Mouse (Mus musculus) C2C12 (cell line): ENCODE measurements around the gene Tpcn1.

Experiments used
- CTCF ChIP-seq: IDR thresholded peaks from one replicate; pipeline ENCODE4 v1.5.1; 2011; ENCODE audit not compliant: control insufficient read depth, insufficient read depth, insufficient read length
- MYOD1 ChIP-seq: IDR thresholded peaks from one replicate; pipeline ENCODE4 v1.6.1; 2011; ENCODE audit warnings: low read depth; ENCODE audit not compliant: control insufficient read depth, insufficient read length

- no peak for TF ChIP-seq MYOD1
- TF ChIP-seq CTCF = no peak
These were observed 96.0 kb downstream of the Tpcn1 start for GRCm38 (mm10) chr5:120492437-120492836.
